Mouse (Mus musculus) liver, embryonic 14.5 days (tissue): ENCODE measurements around the gene Smagp.

Experiments
- CTCF ChIP-seq: IDR thresholded peaks from 2 replicates; pipeline ENCODE4 v1.5.1; 2016; ENCODE audit warnings: antibody characterized with exemption, low read depth, control low read depth
- EP300 ChIP-seq: IDR thresholded peaks from 2 replicates; pipeline ENCODE4 v1.6.1; 2016; ENCODE audit warnings: antibody characterized with exemption, low read depth

- TF ChIP-seq CTCF, result no peak
- no peak for TF ChIP-seq EP300
Observed at GRCm38 (mm10) chr15:100588297-100588696, 48.4 kb downstream of the Smagp start.
